Mouse (Mus musculus) heart, postnatal 4 days (tissue): ENCODE results near the gene Spock3. TPM values are rescaled to one million over a fixed set of nuclear protein-coding genes. Genes with fewer than 3 reads are reported as not detected.
"Not testable (repeated sequence)": the region's sequence is repeated elsewhere in the genome, so short reads cannot be mapped to it uniquely, and the experiment has no call there.

Source experiments
- DNase-seq: peaks from one replicate; pipeline ENCODE4 v3.0.0; 2021
- total RNA-seq, 2 experiments: library from RNA; stranded (reverse); gene quantifications; 2 replicates each; pipeline ENCODE4 v1.2.3; 2021

Gene Spock3
- under 1 TPM; 0.26 to 0.32 TPM for total RNA-seq

- no peak for DNase-seq
Observed at GRCm38 (mm10) chr8:62950709-62951108, at the start of gene Spock3. Spock3 (plus strand) TSS chr8:62951009.

- peak; percentile 19 for DNase-seq
Observed at GRCm38 (mm10) chr8:62951173-62952134, 645 bp downstream of the Spock3 start.

DNA sequence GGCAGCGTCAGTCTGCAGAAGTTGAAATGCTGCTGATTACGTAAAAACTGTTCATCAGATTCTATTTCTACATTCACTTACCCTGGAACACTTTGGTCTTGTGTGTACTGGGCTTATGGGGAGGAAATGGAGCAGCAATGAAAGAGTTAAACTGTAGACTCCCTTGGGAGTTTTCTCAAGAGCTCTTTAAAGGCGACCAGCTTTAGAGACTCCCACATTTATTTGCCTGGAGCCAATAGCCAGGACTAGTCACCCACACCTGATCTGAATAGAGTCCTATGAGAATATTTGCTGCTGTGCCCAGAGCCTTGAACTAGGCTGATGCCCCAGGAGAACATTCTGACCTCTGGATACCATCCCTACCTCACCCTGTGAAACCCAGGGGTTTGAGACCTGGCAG is 1.7 kb downstream of the Spock3 start:
- DNase-seq, result no peak

DNA sequence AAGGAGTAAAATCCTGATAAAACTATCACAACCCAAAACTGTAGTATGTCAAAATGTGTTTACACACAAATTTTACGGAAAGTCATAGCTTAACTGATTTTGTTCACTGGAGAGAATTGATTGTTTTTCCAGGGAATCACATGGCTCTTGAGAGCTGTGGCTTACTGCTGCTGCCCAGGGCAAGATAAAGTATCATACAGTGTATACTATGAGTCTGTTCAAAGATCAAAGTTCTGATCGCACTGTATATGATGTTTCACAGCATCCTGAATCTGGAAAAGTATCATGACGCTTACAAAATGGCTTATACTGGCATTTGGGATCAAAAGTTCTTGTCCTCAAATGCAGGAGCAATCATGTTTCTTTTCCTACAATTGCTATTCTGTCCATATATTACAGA is 11.8 kb downstream of the Spock3 start:
- DNase-seq, result no peak

- DNase-seq, result no peak
Observed at GRCm38 (mm10) chr8:62969802-62970372, 19.1 kb downstream of the Spock3 start.

DNA sequence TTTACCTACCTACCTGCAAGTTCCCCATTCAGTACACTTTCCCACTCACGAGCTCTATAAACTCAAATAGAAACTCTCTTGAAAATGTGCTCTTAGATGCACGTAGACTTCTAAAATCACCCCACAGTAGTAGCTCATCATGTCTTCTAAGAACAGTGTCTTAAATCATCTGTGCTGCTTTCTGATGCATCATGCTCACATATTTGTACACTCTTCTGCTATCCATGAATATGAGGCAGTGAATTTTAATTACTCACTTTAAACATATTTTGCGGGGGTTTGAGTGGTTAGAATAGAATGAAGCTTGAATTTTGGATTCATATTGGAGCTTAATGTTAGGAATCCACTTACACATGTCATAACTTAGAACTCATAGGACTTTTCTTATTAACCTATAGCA is 138.2 kb downstream of the Spock3 start:
- no peak for DNase-seq

- DNase-seq, result no peak
Observed at GRCm38 (mm10) chr8:63098200-63098599, 147.4 kb downstream of the Spock3 start.

GRCm38 (mm10) chr8:63109761-63110160 is 159.0 kb downstream of the Spock3 start:
- no peak for DNase-seq

DNA sequence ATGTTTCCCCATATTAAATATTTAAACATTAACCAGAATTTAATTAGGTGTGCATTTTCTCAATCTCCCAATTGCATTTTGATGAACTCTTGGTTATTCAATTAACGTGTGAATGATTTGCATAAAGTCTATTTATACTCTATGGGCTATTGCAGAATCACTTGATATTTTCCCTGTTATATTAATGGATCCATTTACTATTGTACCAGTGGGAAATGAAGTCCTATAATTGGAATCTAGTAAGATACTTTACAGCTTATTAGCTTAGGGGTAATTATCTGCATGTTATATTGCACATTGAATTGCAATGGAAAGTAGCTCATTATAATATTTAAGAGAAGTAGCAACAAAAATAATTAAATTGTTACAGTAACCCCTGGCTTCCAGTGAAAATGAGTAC is 162.1 kb downstream of the Spock3 start:
- DNase-seq, result no peak

GRCm38 (mm10) chr8:63120508-63120907 is 169.7 kb downstream of the Spock3 start:
- no peak for DNase-seq

DNA sequence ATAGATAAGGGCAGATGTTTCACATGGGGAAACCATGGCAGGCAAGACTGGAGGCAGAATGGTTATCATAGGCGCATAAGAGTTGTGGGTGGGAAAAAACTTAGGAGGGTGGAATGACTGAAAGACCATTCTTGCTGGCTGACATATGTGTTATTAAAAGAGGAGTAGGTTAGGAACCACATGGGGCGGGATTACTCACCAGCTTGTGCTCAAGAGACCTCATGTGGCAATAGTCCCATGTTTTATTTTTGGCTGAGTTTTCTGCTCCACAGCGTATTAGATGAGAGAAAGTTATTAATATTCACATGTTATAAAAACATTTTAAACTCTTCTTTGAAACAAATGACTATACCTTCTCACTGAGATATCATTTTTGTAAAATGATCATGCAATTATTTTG is 184.6 kb downstream of the Spock3 start:
- no peak for DNase-seq

DNA sequence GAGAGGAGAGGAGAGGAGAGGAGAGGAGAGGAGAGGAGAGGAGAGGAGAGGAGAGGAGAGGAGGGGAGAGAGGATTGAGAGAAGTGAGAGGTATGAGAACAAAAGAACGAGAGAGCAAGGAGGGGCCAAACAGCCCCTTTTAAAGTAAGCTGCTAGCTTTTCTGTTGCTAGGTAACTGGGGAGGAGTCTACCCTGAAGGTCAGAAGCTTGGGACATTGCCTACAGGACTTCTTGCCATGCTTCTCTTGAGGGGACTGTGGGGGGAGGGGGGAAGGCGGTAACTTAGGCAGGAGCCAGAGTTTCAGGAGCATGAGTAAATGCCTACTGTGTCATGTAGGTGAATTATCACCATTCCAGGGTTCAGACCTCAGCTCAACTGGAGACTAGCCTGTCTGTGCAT is 213.1 kb downstream of the Spock3 start:
- not testable (repeated sequence) for DNase-seq

DNA sequence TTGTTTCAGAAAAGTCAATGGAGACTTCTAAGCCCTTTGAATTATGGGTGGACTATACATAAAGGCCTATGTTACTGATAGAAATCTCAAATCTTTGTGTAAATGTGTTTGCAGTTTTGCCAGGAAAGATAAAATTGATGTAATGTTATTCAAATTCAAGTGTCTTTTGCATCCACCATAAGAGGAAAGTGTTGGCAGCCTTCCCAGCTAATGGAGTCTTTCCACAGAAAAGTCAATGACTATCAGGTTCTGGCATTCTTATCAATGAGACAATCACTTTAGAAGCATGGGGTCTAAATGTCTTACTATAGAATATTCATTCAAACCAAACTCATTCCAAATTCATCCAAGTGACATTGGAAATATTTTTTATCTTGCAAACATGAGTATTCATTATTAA is 214.5 kb downstream of the Spock3 start:
- no peak for DNase-seq

DNA sequence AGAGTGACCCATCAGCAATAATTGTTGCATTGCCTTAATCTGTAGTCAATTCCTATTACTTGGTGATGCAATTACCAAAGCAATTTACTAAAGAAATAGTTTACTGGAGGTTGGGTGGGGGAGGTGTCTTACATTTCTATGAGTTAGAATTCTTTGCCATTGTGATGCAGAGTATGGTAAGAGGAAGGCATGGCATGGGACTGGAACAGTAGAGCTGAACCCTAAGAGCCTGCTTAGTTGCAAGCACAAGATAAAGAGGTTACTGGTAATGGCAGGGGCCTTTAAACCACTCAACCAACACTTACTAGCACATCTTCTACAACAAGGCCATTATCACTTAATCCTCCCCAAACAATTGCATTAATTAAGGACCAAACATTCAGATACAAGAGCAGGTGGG is 219.1 kb downstream of the Spock3 start:
- DNase-seq, result no peak

GRCm38 (mm10) chr8:63181272-63181671 is 230.5 kb downstream of the Spock3 start:
- no peak for DNase-seq

DNA sequence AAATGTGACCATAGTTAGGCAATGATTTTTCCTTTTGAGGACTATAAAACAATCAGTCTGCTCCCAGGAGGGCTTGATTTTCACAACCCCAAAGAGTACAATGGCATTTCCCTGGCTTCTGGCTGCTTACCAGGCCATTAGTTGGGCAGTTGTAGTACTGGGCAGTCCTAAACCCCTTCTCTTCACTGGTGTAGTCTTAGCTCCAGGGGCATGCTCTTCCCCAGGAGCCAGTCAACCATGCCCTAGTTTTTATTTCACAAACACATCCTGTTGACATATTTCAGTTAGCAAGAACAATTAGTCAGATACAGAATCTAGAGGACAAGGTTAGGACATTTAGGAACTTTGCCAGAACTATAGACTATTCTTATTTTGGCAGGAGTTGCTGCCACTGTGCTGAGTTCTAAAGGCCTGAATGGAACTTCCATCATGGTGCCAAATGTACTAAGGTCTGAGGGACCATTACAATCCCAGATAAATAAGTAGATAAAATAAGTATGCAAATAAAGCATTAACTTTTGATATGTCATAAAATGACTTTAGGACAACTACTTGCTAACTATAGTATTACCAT is 308.1 kb downstream of the Spock3 start:
- DNase-seq, result no peak

DNA sequence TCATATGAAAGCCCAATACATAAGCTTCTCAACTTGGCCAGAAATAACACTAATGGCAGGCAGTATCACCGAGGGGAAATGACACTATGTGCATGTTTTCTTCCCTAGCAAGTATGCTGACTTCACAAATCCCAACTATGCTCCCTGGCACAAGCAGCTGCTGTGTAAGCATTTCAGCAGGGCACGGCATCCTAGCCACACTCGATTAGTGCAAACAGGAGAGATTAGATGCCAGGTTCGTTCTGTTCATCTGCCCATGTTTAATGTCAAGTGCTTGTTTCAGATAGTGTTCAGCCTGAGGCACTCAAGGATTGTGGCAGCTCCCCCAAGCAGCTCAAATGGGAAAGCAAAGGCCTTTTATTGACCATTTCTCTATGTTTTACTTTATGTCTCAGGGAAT is 311.7 kb downstream of the Spock3 start:
- peak; percentile 15 for DNase-seq

DNA sequence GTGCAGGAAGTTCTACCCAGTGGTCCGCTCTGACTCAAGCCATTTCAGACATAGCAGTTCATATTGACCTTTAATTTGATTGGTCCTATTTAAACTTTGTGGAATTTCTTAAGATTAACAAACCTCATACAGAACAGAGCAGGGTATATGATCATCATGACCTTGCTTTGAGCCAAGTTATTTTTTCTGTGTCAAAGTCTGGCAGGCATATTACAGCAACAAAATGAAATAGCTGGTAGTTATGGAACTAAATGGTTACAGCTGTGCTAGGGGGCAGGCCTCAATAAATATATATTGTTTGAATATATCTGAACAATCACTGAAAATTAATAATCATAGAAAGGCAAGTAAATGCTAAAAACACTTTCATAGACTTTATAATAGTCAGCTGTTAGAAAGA is 384.6 kb downstream of the Spock3 start:
- no peak for DNase-seq

DNA sequence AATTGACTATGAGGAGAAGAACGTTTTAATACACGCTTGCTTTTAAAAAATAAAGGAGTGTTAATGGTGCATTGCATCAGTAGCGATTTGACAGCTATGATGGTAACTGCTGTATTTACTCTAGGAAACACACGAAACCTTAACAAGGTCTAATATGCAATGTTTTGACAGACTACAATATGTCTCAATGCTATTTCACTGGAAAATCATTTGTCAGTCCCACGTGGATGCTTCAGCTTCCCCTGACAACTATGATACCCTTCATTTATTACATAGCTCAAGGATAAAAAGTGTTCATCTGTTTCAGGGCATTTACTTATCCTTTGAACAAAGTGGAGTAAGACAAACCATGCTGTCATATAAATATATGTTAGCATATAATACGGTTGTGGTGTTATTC is 417.8 kb downstream of the Spock3 start:
- no peak for DNase-seq

DNA sequence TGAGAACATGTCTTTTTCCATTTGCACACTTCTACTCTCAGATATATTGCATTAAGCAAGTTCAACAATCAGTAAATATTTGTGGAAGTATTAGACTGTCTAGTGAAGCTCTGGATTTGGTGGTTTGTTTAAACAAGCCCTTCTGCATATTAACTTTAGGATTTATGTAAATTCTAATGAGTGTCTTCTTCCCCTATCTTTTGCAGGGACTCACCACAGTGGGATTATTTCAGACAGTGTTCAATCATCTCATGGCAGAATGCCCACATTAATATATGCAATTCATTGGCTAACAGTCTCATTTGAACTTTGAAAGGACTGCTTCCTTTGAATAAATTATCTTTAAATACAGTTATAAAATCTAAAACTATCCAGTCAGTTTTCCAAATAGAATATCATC is 446.9 kb downstream of the Spock3 start:
- no peak for DNase-seq
